Mouse (Mus musculus) heart, adult 2 months (tissue): ENCODE data around the gene Itga11.

ENCODE experiments used
- CTCF ChIP-seq: fragments of 200-600 bp; IDR thresholded peaks from 2 replicates; pipeline ENCODE4 v1.8.1; 2022; ENCODE audit warnings: antibody characterized with exemption, mild to moderate bottlenecking, moderate library complexity
- EP300 ChIP-seq: fragments of 200-500 bp; IDR thresholded peaks from 2 replicates; pipeline ENCODE4 v1.6.1; 2011; ENCODE audit warnings: low read depth, low read length, control low read depth; ENCODE audit not compliant: insufficient read depth
- POLR2A ChIP-seq: fragments of 200-500 bp; IDR thresholded peaks from 2 replicates; pipeline ENCODE4 v1.6.1; 2011; ENCODE audit warnings: mild to moderate bottlenecking, low read depth, low read length, control low read depth; ENCODE audit not compliant: insufficient read depth

GRCm38 (mm10) chr9:62664115-62664725 lies 13.4 kb upstream of the Itga11 start:
- TF ChIP-seq POLR2A: no peak
- TF ChIP-seq EP300: no peak
- no peak for TF ChIP-seq CTCF
